Mouse (Mus musculus): ENCODE data around the gene Asb10. TPM values are rescaled to one million over a fixed set of nuclear protein-coding genes. Genes with fewer than 3 reads are reported as not detected.

Gene Asb10
- total and polyA plus RNA-seq, 2 experiments from 2014 or later: 20.8 to 44.0 TPM

DNA sequence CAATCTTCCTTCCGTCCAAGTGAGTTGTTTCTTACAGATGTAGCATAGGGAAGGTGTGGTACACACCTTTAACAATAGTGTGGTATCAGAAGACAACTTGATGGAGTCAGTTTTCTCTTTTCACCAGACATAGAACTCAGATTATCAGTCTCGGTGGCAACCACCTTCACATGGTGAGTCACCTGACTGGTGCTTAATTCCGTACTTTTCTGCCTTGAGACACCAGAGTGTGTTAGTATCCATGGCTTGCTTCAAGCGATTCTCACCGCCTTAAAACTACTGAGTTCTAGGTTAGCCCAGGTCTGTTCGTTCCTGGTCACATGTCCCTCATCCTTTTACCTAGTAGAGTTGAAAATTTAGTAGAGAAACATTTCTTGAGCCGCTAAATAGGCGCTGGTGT is 45.3 kb upstream of the Asb10 start:
- WGBS: 7% methylated on average over 8 of the region's 8 CpGs
- TF ChIP-seq EP300 (IDR thresholded peaks at IDR 0.05; ENCODE audit: low read depth) (no peak), CTCF (IDR thresholded peaks at IDR 0.05; ENCODE audit: low read depth) (no peak)
- H3K27me3 ChIP-seq (ENCODE audit: control insufficient read depth, insufficient read depth, low read length): no peaks in the 10 kb centered on the region
- DNase-seq (ENCODE audit: low spot score) (no peak), ATAC-seq (ENCODE audit: insufficient read depth, low read depth) (no peak)
- H3K36me3 ChIP-seq (replicated peaks; ENCODE audit: control insufficient read depth, insufficient read depth, low read length): peaks cover 11% of the 10 kb centered on the region; the same call in 1 of the 2 replicates
- H3K4me3 ChIP-seq (ENCODE audit: low read depth, low read length): peak overlapping the region; percentile 81
- H3K9me3 ChIP-seq (replicated peaks; ENCODE audit: control insufficient read depth, low read length): no peaks in the 10 kb centered on the region
- peak overlapping the region; percentile 80 for H3K4me2 ChIP-seq (ENCODE audit: low read depth, low read length)
- peak overlapping the region; percentile 72; the same call in 1 of the 2 replicates for H3K9ac ChIP-seq (replicated peaks; ENCODE audit: low read depth, low read length)
- H3K4me1 ChIP-seq (ENCODE audit: control insufficient read depth, insufficient read depth): peaks cover 13% of the 10 kb centered on the region
- no peak overlapping the region for H3K27ac ChIP-seq (ENCODE audit: low read depth)

DNA sequence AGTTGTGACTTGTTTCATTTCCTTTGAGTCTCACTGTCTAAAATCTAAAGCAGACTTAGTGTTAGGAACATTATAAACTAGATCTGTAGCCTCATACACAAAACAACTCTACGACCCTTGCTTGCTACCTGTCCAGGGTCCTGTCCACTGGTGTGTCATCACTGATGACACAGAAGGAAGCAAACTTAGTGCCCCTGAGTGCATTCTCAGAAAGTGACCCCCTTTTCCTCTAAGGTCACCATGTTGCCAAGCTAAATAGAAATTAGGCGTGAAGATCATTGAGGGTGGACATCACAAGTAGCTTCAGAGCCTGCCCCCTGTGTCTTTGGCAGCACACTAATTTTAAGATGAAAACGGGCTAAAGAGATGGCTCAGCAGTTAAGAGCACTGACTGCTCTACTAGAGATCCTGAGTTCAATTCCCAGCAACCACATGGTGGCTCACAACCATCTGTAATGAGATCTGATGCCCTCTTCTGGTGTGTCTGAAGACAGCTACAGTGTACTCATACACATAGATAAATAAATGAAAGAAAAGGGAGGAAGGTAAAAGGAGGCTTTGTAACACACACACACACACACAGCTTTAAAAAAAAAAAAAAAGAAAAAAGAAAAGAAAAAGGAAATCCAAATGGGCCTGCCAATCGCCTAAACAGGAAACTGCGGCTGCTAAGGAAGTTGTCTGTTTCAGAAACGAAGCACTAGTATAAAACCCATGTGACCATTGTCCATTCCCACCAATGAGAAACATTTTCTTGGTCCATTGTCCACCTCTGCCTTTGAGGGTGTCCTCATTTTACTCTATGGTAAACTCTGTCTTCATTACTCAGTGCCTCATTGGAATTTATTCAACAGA is 37.6 kb upstream of the Asb10 start:
- TF ChIP-seq EP300 (IDR thresholded peaks at IDR 0.05; ENCODE audit: low read depth) (no peak), CTCF (IDR thresholded peaks at IDR 0.05; ENCODE audit: low read depth) (no peak)
- DNase-seq (ENCODE audit: low spot score) (no peak), ATAC-seq (ENCODE audit: insufficient read depth, low read depth) (no peak)
- no peaks in the 10 kb centered on the region for H3K27me3 ChIP-seq (ENCODE audit: control insufficient read depth, insufficient read depth, low read length)
- peak overlapping the region; percentile 72 for H3K4me2 ChIP-seq (ENCODE audit: low read depth, low read length)
- H3K9me3 ChIP-seq (replicated peaks; ENCODE audit: control insufficient read depth, low read length): no peaks in the 10 kb centered on the region
- H3K4me1 ChIP-seq (ENCODE audit: control insufficient read depth, insufficient read depth): peaks cover 12% of the 10 kb centered on the region; the same call in 1 of the 2 replicates
- peak overlapping the region; percentile 86 for H3K27ac ChIP-seq (ENCODE audit: low read depth)
- peak overlapping the region; percentile 49 for H3K9ac ChIP-seq (replicated peaks; ENCODE audit: low read depth, low read length)
- peaks cover 18% of the 10 kb centered on the region for H3K36me3 ChIP-seq (replicated peaks; ENCODE audit: control insufficient read depth, insufficient read depth, low read length)
- H3K4me3 ChIP-seq (ENCODE audit: low read depth, low read length): peak overlapping the region; percentile 57
- 49% methylated on average over 6 of the region's 6 CpGs for WGBS

DNA sequence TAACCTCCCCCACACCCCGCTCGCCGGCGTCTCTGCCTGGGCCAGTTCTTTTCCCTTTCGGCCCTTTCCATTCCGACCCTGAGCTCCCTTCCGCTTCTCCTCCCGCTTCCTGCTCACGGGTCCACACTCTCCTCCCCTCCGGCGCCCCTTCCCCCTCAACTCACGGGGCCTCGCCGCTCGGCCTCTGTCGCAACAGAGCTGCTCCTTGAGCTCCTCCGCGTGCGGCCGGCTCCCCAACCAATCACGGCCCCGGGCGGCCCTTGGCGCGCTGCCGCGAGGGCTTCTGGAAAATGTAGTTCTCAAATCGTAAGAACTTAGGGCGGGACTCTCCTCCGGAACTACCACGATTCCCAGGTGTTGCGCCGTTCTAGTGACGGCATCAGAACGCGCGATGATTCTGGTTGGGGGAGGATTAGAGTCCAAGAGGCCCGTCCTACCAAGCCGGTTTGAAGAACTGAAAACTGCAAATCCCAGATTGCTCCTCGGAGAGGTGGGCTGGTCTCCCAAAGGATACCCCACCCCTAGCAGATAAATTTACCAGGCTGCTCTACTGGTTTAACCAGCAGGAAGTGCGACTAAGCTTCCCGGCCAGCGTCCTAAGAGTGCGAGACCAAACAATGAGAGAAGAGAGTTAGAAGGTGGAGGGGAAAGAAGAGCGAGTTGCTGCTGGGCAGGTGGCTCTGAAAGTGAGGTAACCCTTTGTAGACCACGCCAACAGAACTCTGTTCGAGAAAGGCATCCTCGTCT is 36.6 kb upstream of the Asb10 start, which contains the start of gene Abcf2:
Gene Abcf2, minus strand, starts transcription at position 285 of the 747 bp plus-strand sequence.
- H3K27ac ChIP-seq (ENCODE audit: low read depth): peak within 1 kb of the TSS; percentile 86
- H3K4me3 ChIP-seq (ENCODE audit: low read depth, low read length): peak within 1 kb of the TSS; percentile 57
- H3K36me3 ChIP-seq (replicated peaks; ENCODE audit: control insufficient read depth, insufficient read depth, low read length): peaks cover 28% of the 10 kb centered on the region
- WGBS: under 1% methylated on average over 48 of the region's 48 CpGs
- ATAC-seq (ENCODE audit: insufficient read depth, low read depth) (peak; percentile 92), DNase-seq (ENCODE audit: low spot score) (peak; percentile 99)
- no peak for TF ChIP-seq CTCF (IDR thresholded peaks at IDR 0.05; ENCODE audit: low read depth)
- TF ChIP-seq EP300 (IDR thresholded peaks at IDR 0.05; ENCODE audit: low read depth): peak; percentile 68; the same call in 1 of the 2 replicates
- peaks cover 12% of the 10 kb centered on the region; the same call in 1 of the 2 replicates for H3K4me1 ChIP-seq (ENCODE audit: control insufficient read depth, insufficient read depth)
- no peaks in the 10 kb centered on the region for H3K27me3 ChIP-seq (ENCODE audit: control insufficient read depth, insufficient read depth, low read length)
- no peaks in the 10 kb centered on the region for H3K9me3 ChIP-seq (replicated peaks; ENCODE audit: control insufficient read depth, low read length)
- H3K9ac ChIP-seq (replicated peaks; ENCODE audit: low read depth, low read length): peak within 1 kb of the TSS; percentile 66
- H3K4me2 ChIP-seq (ENCODE audit: low read depth, low read length): peak within 1 kb of the TSS; percentile 72

DNA sequence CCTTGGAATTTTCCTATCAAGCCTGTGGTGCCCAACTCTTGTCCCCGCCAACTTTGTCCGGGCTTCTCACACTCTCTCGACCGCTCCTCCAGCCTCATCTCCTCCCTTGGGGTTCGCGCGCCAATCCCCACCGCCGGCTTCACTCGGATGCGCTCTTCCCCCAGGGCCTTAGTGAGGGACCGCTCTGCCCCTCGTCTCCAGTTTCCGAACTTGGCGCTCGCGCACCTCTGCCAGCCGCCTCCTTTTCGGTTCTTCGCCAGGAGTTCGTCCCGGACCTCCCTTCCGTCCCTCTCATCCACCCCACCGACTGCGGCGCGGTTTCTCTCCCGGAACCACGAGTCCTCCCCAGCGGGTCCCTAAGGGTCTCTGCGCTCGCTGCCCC is 36.0 kb upstream of the Asb10 start:
- peak overlapping the region; percentile 66 for H3K9ac ChIP-seq (replicated peaks; ENCODE audit: low read depth, low read length)
- H3K4me3 ChIP-seq (ENCODE audit: low read depth, low read length): peak overlapping the region; percentile 57
- no peak for DNase-seq (ENCODE audit: low spot score)
- TF ChIP-seq CTCF (IDR thresholded peaks at IDR 0.05; ENCODE audit: low read depth): no peak
- TF ChIP-seq EP300 (IDR thresholded peaks at IDR 0.05; ENCODE audit: low read depth): no peak
- H3K27me3 ChIP-seq (ENCODE audit: control insufficient read depth, insufficient read depth, low read length): no peaks in the 10 kb centered on the region
- peaks cover 34% of the 10 kb centered on the region for H3K36me3 ChIP-seq (replicated peaks; ENCODE audit: control insufficient read depth, insufficient read depth, low read length)
- peak overlapping the region; percentile 86 for H3K27ac ChIP-seq (ENCODE audit: low read depth)
- H3K4me1 ChIP-seq (ENCODE audit: control insufficient read depth, insufficient read depth): peaks cover 12% of the 10 kb centered on the region; the same call in 1 of the 2 replicates
- under 1% methylated on average over 32 of the region's 32 CpGs for WGBS
- 0 out of 2 replicates have a peak, but pooled peaks have one; percentile 8 for ATAC-seq (ENCODE audit: insufficient read depth, low read depth)
- H3K4me2 ChIP-seq (ENCODE audit: low read depth, low read length): peak overlapping the region; percentile 72
- H3K9me3 ChIP-seq (replicated peaks; ENCODE audit: control insufficient read depth, low read length): no peaks in the 10 kb centered on the region

DNA sequence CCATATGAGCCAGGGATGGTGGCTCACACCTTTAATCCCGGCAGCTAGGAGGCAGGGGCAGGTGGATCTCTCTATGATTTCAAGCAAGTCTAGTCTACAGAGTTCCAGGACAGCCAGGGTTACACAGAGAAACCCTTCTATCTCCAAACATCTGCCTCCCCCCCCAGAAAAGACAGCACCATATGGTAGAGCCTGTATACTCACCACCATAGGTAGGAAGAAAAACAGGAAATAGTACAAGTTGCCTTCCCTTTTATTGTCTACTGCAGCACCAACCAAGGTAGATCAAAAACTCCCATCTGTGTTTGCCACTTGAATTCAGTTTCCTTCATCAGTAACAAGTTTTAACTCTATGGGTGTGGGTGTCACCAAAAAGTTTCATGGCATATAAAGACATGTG is 35.2 kb upstream of the Asb10 start:
- DNase-seq (ENCODE audit: low spot score) (no peak), ATAC-seq (ENCODE audit: insufficient read depth, low read depth) (no peak)
- TF ChIP-seq EP300 (IDR thresholded peaks at IDR 0.05; ENCODE audit: low read depth) (no peak), CTCF (IDR thresholded peaks at IDR 0.05; ENCODE audit: low read depth) (no peak)
- Histone ChIP-seq H3K9ac (replicated peaks; ENCODE audit: low read depth, low read length) (no peak overlapping the region), H3K9me3 (replicated peaks; ENCODE audit: control insufficient read depth, low read length) (no peaks in the 10 kb centered on the region), H3K27ac (ENCODE audit: low read depth) (no peak overlapping the region), H3K4me1 (ENCODE audit: control insufficient read depth, insufficient read depth) (peaks cover 12% of the 10 kb centered on the region; the same call in 1 of the 2 replicates), H3K36me3 (replicated peaks; ENCODE audit: control insufficient read depth, insufficient read depth, low read length) (peaks cover 42% of the 10 kb centered on the region), H3K4me3 (ENCODE audit: low read depth, low read length) (no peak overlapping the region), H3K4me2 (ENCODE audit: low read depth, low read length) (peak overlapping the region; percentile 72), H3K27me3 (ENCODE audit: control insufficient read depth, insufficient read depth, low read length) (no peaks in the 10 kb centered on the region)
- 87% methylated on average over 1 of the region's 1 CpGs for WGBS

Data from heart, postnatal 0 days (tissue).